Mouse (Mus musculus) cortical plate, adult 2 months (tissue): ENCODE measurements around the gene Nos1.

Source experiments
- CTCF ChIP-seq: fragments of 200-500 bp; IDR thresholded peaks from 2 replicates; pipeline ENCODE4 v1.5.1; 2011; ENCODE audit warnings: mild to moderate bottlenecking, control low read depth, low read length; ENCODE audit not compliant: insufficient read depth; ENCODE audit errors: extremely low read depth
- POLR2A ChIP-seq: fragments of 200-500 bp; IDR thresholded peaks from 2 replicates; pipeline ENCODE4 v1.6.1; 2011; ENCODE audit warnings: mild to moderate bottlenecking, low read length, control low read depth; ENCODE audit not compliant: insufficient read depth; ENCODE audit errors: extremely low read depth

- TF ChIP-seq POLR2A (no peak), CTCF (no peak)
Observed at GRCm38 (mm10) chr5:117999061-117999460, 218.2 kb downstream of the Nos1 start.
